Mouse (Mus musculus) stomach, postnatal 0 days (tissue): ENCODE results near the gene Pbdc1. TPM values are rescaled to one million over a fixed set of nuclear protein-coding genes. Genes with fewer than 3 reads are reported as not detected.
"Not testable (repeated sequence)": the region's sequence is repeated elsewhere in the genome, so short reads cannot be mapped to it uniquely, and the experiment has no call there.

Experiments
- ATAC-seq: fragments of 200-750 bp; cut with Nextera tagmentation; 2 replicates; pipeline ENCODE4 v1.8.0; 2017; ENCODE audit not compliant: low FRiP score, low TSS enrichment
- DNase-seq: peaks from one replicate; pipeline ENCODE4 v3.0.0-alpha.2; 2016; ENCODE audit warnings: low spot score
- H3K27ac ChIP-seq: fragments of 300-500 bp; sonication (generic); replicated peaks from 2 replicates; pipeline ENCODE4 v1.5.1; 2014; ENCODE audit warnings: mild to moderate bottlenecking, control low read depth
- H3K27me3 ChIP-seq: fragments of 300-500 bp; sonication (generic); 2 replicates; pipeline ENCODE4 v1.6.1; 2014; ENCODE audit warnings: low read length; ENCODE audit not compliant: control insufficient read depth, insufficient read depth
- H3K36me3 ChIP-seq: fragments of 300-500 bp; sonication (generic); 2 replicates; pipeline ENCODE4 v1.6.1; 2014; ENCODE audit warnings: low read length, mixed read lengths; ENCODE audit not compliant: control insufficient read depth, insufficient read depth
- H3K4me1 ChIP-seq: fragments of 300-500 bp; sonication (generic); replicated peaks from 2 replicates; pipeline ENCODE4 v1.6.1; 2014; ENCODE audit warnings: antibody characterized with exemption; ENCODE audit not compliant: control insufficient read depth, insufficient read depth
- H3K4me2 ChIP-seq: fragments of 300-500 bp; sonication (generic); replicated peaks from 2 replicates; pipeline ENCODE4 v1.6.1; 2014; ENCODE audit warnings: low read depth, mild to moderate bottlenecking, control low read depth, moderate library complexity
- H3K4me3 ChIP-seq: fragments of 300-500 bp; sonication (generic); 2 replicates; pipeline ENCODE4 v1.5.1; 2014; ENCODE audit warnings: low read depth, low read length, control low read depth
- H3K9ac ChIP-seq: fragments of 300-500 bp; sonication (generic); 2 replicates; pipeline ENCODE4 v1.6.1; 2014; ENCODE audit warnings: mild to moderate bottlenecking, low read length, control low read depth, mixed read lengths
- H3K9me3 ChIP-seq: fragments of 300-500 bp; sonication (generic); 2 replicates; pipeline ENCODE4 v1.6.1; 2016; ENCODE audit warnings: low read length; ENCODE audit not compliant: control insufficient read depth
- CTCF ChIP-seq: IDR thresholded peaks from 2 replicates; pipeline ENCODE4 v1.5.1; 2016; ENCODE audit warnings: antibody characterized with exemption, low read depth, mild to moderate bottlenecking, moderate library complexity
- EP300 ChIP-seq: optimal IDR thresholded peaks from 2 replicates; pipeline ENCODE3; 2016; ENCODE audit warnings: antibody characterized with exemption
- WGBS: fragments of 180-500 bp; shearing (Covaris S2); extraction: QIAGEN DNeasy Blood & Tissue Kit; methylation state at CpG from one replicate; pipeline ENCODE4 v1.1.7; 2014; 5-methylcytosine and 5-hydroxymethylcytosine counted together
- polyA plus RNA-seq: library from polyadenylated mRNA; unstranded; fragments of >200 nt; fragmentation: Nextera tagmentation; extraction: Ambion mirVana; gene quantifications from 2 replicates; pipeline ENCODE4 v1.2.1, GENCODE M21; 2015

Gene Pbdc1
- polyA plus RNA-seq, 1 experiment from 2014 or later = 40.3 TPM

DNA sequence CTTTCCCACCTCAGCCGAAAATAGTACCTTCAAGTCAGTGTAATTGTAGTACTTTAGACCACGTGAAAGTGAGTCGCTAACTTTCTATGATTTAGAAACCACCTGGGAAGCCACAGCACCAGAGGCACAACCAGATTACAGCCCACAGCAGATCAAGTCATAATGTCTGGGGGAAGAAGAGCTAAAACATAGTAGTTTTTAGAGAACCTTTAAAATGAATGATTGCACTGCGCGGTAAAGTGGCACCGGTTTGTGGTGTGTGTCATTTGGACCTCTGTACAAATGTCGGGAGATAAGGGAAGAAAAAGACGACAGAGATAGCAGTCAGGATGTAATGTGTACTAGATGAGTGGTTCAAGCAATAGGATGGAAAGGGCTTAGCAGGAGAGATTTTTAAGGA lies 540 bp downstream of the Pbdc1 start:
- Histone ChIP-seq H3K4me2 (peak overlapping the region; percentile 58), H3K36me3 (no peaks in the 10 kb centered on the region), H3K9ac (peak overlapping the region; percentile 51), H3K4me3 (peak overlapping the region; percentile 53), H3K27me3 (no peaks in the 10 kb centered on the region), H3K4me1 (no peaks in the 10 kb centered on the region), H3K9me3 (no peaks in the 10 kb centered on the region), H3K27ac (0 out of 2 replicates have a peak overlapping the region, but pooled peaks have one; percentile 8)
- TF ChIP-seq EP300 = no peak
- TF ChIP-seq CTCF = no peak
- ATAC-seq (no peak), DNase-seq (no peak)
- 4% methylated on average over 8 of the region's 8 CpGs for WGBS

DNA sequence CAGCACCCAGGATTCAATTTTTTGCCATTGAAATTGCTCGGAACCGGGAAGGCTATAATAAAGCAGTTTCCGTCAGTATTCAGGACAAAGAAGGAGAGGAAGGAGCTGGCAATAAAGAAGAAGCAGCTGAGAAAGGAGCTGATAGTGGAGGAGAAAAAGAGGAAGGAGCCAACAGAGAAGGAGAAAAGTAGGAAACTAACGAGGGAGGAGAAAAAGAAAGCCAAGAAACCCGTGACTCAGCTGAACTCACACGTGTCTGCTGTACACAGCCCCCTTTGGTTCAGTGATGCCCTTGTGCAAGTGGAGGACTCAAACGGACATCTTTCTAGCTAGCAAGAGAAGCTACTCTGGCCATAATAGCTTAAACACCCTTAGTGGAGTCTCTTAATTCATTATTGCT lies 3.5 kb downstream of the Pbdc1 start:
- H3K9ac ChIP-seq, H3K4me3 ChIP-seq, H3K36me3 ChIP-seq, H3K9me3 ChIP-seq, H3K27me3 ChIP-seq, DNase-seq, H3K4me2 ChIP-seq, H3K27ac ChIP-seq, ATAC-seq, H3K4me1 ChIP-seq: not testable (repeated sequence)
- 75% methylated on average over 7 of the region's 7 CpGs for WGBS

DNA sequence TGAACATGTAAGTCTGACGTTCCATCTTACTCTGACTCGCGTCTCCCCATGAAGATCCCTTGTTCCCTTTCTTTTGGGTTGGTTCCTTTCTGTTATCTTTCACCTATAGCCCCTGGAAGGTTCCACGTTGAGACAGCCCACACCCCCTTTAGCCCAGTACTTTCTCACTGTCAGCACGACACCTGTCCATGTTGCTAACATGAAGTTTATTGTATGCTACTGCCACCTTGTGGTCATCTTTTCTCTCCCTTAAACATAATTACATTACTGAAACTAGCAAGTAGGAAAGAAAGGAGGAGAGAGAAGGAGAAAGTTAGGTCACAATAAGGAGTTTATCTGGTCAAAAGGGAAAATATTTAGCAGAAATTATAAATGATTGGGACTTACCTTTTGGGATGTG lies 24.6 kb downstream of the Pbdc1 start:
- ATAC-seq = no peak
- H3K9me3 ChIP-seq = no peaks in the 10 kb centered on the region
- DNase-seq = no peak
- no peak overlapping the region for H3K9ac ChIP-seq
- no peak overlapping the region for H3K4me3 ChIP-seq
- H3K36me3 ChIP-seq = no peaks in the 10 kb centered on the region
- H3K27ac ChIP-seq = no peak overlapping the region
- no peaks in the 10 kb centered on the region for H3K4me1 ChIP-seq
- 47% methylated on average over 5 of the region's 5 CpGs for WGBS
- TF ChIP-seq EP300 (no peak), CTCF (peak; percentile 77)
- H3K27me3 ChIP-seq = no peaks in the 10 kb centered on the region
- no peak overlapping the region for H3K4me2 ChIP-seq

GRCm38 (mm10) chrX:105114994-105115393 lies 35.4 kb downstream of the Pbdc1 start:
- WGBS = 71% methylated on average over 2 of the region's 2 CpGs

GRCm38 (mm10) chrX:105120275-105121226 lies 41.0 kb downstream of the Pbdc1 start, which contains the start of gene Magee1:
Magee1 (plus strand) TSS chrX:105120378.
- no peak within 1 kb of the TSS for H3K27ac ChIP-seq
- peak within 1 kb of the TSS; percentile 53 for H3K4me3 ChIP-seq
- no peaks in the 10 kb centered on the region for H3K4me1 ChIP-seq
- DNase-seq = peak; percentile 61
- WGBS = 11% methylated on average over 58 of the region's 65 CpGs
- no peaks in the 10 kb centered on the region for H3K27me3 ChIP-seq
- TF ChIP-seq EP300 = no peak
- no peak; the same call in 1 of the 2 replicates for TF ChIP-seq CTCF
- peak; percentile 75 for ATAC-seq
- peak within 1 kb of the TSS; percentile 53 for H3K9ac ChIP-seq
- H3K4me2 ChIP-seq = peak within 1 kb of the TSS; percentile 68
- no peaks in the 10 kb centered on the region for H3K9me3 ChIP-seq
- H3K36me3 ChIP-seq = no peaks in the 10 kb centered on the region

More at GRCm38 (mm10) chrX:105114994-105115393, 35.4 kb downstream of the Pbdc1 start:
- H3K27ac ChIP-seq = no peak overlapping the region
- H3K9me3 ChIP-seq = no peaks in the 10 kb centered on the region
- H3K27me3 ChIP-seq = no peaks in the 10 kb centered on the region
- H3K4me1 ChIP-seq = no peaks in the 10 kb centered on the region
- no peak overlapping the region for H3K4me3 ChIP-seq
- no peak for ATAC-seq
- H3K9ac ChIP-seq = no peak overlapping the region
- H3K36me3 ChIP-seq = no peaks in the 10 kb centered on the region
- H3K4me2 ChIP-seq = no peak overlapping the region
- TF ChIP-seq EP300 (no peak), CTCF (no peak)
- no peak for DNase-seq

GRCm38 (mm10) chrX:105121227-105121865 lies 41.8 kb downstream of the Pbdc1 start:
- no peak overlapping the region for H3K27ac ChIP-seq
- no peaks in the 10 kb centered on the region for H3K36me3 ChIP-seq
- peak overlapping the region; percentile 68 for H3K4me2 ChIP-seq
- 13% methylated on average over 37 of the region's 38 CpGs for WGBS
- no peaks in the 10 kb centered on the region for H3K27me3 ChIP-seq
- peak overlapping the region; percentile 53 for H3K4me3 ChIP-seq
- TF ChIP-seq EP300 (no peak), CTCF (peak; percentile 65)
- ATAC-seq = peak; percentile 69
- no peaks in the 10 kb centered on the region for H3K9me3 ChIP-seq
- peak; percentile 62 for DNase-seq
- no peaks in the 10 kb centered on the region for H3K4me1 ChIP-seq
- peak overlapping the region; percentile 53 for H3K9ac ChIP-seq
